Mouse (Mus musculus) liver, embryonic 14.5 days (tissue): ENCODE results near the gene Cdhr2. TPM values are rescaled to one million over a fixed set of nuclear protein-coding genes. Genes with fewer than 3 reads are reported as not detected.

ENCODE experiments used
- ATAC-seq: fragments of 200-750 bp; cut with Nextera tagmentation; 2 replicates; pipeline ENCODE4 v1.8.0; 2017; ENCODE audit warnings: moderate number of reproducible peaks, mild to moderate bottlenecking, moderate library complexity; ENCODE audit not compliant: insufficient read depth
- DNase-seq, 3 experiments: peaks; one replicate each; pipeline ENCODE4 v3.0.0-alpha.2; 2012 to 2013; ENCODE audit warnings: low read depth in 3 of 3, low spot score in 3 of 3
- H3K27ac ChIP-seq: fragments of 300-500 bp; sonication (generic); 2 replicates; pipeline ENCODE4 v1.5.1; 2014; ENCODE audit warnings: moderate library complexity, mild to moderate bottlenecking, control low read depth, inconsistent platforms
- H3K27me3 ChIP-seq: fragments of 300-500 bp; sonication (generic); 2 replicates; pipeline ENCODE4 v1.6.1; 2014; ENCODE audit warnings: mild to moderate bottlenecking, low read length, moderate library complexity; ENCODE audit not compliant: control insufficient read depth, insufficient read depth
- H3K36me3 ChIP-seq: fragments of 300-500 bp; sonication (generic); replicated peaks from 2 replicates; pipeline ENCODE4 v1.6.1; 2014; ENCODE audit warnings: low read depth; ENCODE audit not compliant: control insufficient read depth, insufficient read depth
- H3K4me1 ChIP-seq, 2 experiments: fragments of 200-500 bp in 1 of 2; fragments of 300-500 bp in 1 of 2; sonication (generic) in 1 of 2; replicated peaks; 2 replicates each; pipeline ENCODE4 v1.6.1; 2012 to 2014; ENCODE audit warnings: antibody characterized with exemption in 1 of 2, inconsistent platforms in 1 of 2, low read length in 1 of 2; ENCODE audit not compliant: control insufficient read depth in 2 of 2, insufficient read depth in 2 of 2
- H3K4me2 ChIP-seq: fragments of 300-500 bp; sonication (generic); 2 replicates; pipeline ENCODE4 v1.6.1; 2014; ENCODE audit warnings: low read depth, mild to moderate bottlenecking, control low read depth, moderate library complexity
- H3K4me3 ChIP-seq, 2 experiments: fragments of 200-500 bp in 1 of 2; fragments of 300-500 bp in 1 of 2; sonication (generic) in 1 of 2; 2 replicates each; pipeline ENCODE4 v1.5.1; 2012 to 2014; ENCODE audit warnings: low read depth in 2 of 2, low read length in 2 of 2, mild to moderate bottlenecking in 2 of 2, control low read depth in 1 of 2, inconsistent platforms in 1 of 2, moderate library complexity in 1 of 2; ENCODE audit not compliant: insufficient read depth in 1 of 2
- H3K9ac ChIP-seq: fragments of 300-500 bp; sonication (generic); replicated peaks from 2 replicates; pipeline ENCODE4 v1.6.1; 2014; ENCODE audit warnings: mild to moderate bottlenecking, control low read depth, moderate library complexity
- H3K9me3 ChIP-seq: fragments of 300-500 bp; sonication (generic); 2 replicates; pipeline ENCODE4 v1.6.1; 2016; ENCODE audit warnings: low read length, mixed read lengths; ENCODE audit not compliant: control insufficient read depth
- CTCF ChIP-seq: IDR thresholded peaks from 2 replicates; pipeline ENCODE4 v1.5.1; 2016; ENCODE audit warnings: antibody characterized with exemption, low read depth, control low read depth
- EP300 ChIP-seq: IDR thresholded peaks from 2 replicates; pipeline ENCODE4 v1.6.1; 2016; ENCODE audit warnings: antibody characterized with exemption, low read depth
- WGBS: fragments of 180-500 bp; shearing (Covaris S2); extraction: QIAGEN DNeasy Blood & Tissue Kit; methylation state at CpG from one replicate; pipeline ENCODE4 v1.1.7; 2014; ENCODE audit not compliant: insufficient replicate concordance; 5-methylcytosine and 5-hydroxymethylcytosine counted together
- polyA plus RNA-seq, 2 experiments: library from polyadenylated mRNA; depleted of rRNA in 1 of 2; stranded (reverse) in 1 of 2; unstranded in 1 of 2; fragments of >200 nt; fragmentation: Nextera tagmentation in 1 of 2; extraction: Ambion mirVana in 1 of 2; gene quantifications; 2 replicates each; pipeline versions ENCODE4 v1.2.1 to v1.2.3; 2012 to 2014

Gene Cdhr2
- polyA plus RNA-seq (2012; rRNA removed) (6.6 and 7.6 TPM in 2 replicates), polyA plus RNA-seq (2014; fragmentation: Nextera tagmentation; extraction: Ambion mirVana) (8.6 and 8.9 TPM in 2 replicates)

DNA sequence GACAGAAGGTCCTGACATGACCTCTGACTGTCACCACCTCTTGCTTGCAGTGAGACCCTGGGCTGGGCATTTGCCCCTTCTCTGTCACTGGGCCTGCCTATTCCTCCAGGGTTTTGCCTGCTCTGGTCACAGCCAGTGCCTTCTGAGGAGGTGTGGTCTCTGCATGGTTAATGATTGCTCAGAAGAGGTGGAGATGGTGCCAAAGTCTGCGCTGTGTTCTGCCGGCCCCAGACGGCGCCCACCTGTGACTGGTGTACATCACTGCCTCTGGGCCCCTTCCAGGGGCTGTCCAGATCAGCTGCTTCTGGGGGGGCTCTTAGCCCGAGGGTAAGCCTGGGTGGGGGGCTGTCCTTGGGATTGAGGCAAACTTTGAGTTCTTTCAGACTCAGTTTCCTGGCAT is at the start of gene Cdhr2:
Gene Cdhr2, plus strand, starts transcription at position 219 of the 400 bp plus-strand sequence.
- H3K36me3 ChIP-seq = no peaks in the 10 kb centered on the region
- no peak within 1 kb of the TSS for H3K27ac ChIP-seq
- ATAC-seq = peak; percentile 58
- no peaks in the 10 kb centered on the region for H3K27me3 ChIP-seq
- H3K4me1 ChIP-seq = no peaks in the 10 kb centered on the region; a peak in 1 of 4 replicates
- WGBS = 57% methylated on average over 5 of the region's 5 CpGs
- H3K4me2 ChIP-seq = peak within 1 kb of the TSS; percentile 19
- H3K4me3 ChIP-seq = peak within 1 kb of the TSS; percentile 25 to 30
- no peak within 1 kb of the TSS for H3K9ac ChIP-seq
- TF ChIP-seq EP300 = no peak
- TF ChIP-seq CTCF = no peak
- H3K9me3 ChIP-seq = no peaks in the 10 kb centered on the region
- DNase-seq = no peak

- no peak overlapping the region for H3K9ac ChIP-seq
- no peaks in the 10 kb centered on the region for H3K9me3 ChIP-seq
- no peak overlapping the region for H3K4me3 ChIP-seq
- TF ChIP-seq EP300 (no peak), CTCF (no peak)
- no peaks in the 10 kb centered on the region for H3K27me3 ChIP-seq
- WGBS = 78% methylated on average over 5 of the region's 5 CpGs
- H3K36me3 ChIP-seq = peaks cover 35% of the 10 kb centered on the region
- H3K27ac ChIP-seq = no peak overlapping the region
- ATAC-seq = no peak
- H3K4me1 ChIP-seq = no peaks in the 10 kb centered on the region
- H3K4me2 ChIP-seq = no peak overlapping the region
- DNase-seq = no peak
Observed at GRCm38 (mm10) chr13:54660877-54661276, 40.4 kb upstream of the Cdhr2 start.

GRCm38 (mm10) chr13:54661358-54661757 is 39.9 kb upstream of the Cdhr2 start:
- no peak overlapping the region for H3K4me3 ChIP-seq
- no peaks in the 10 kb centered on the region for H3K9me3 ChIP-seq
- no peak overlapping the region for H3K27ac ChIP-seq
- ATAC-seq = no peak
- no peaks in the 10 kb centered on the region for H3K4me1 ChIP-seq
- peaks cover 30% of the 10 kb centered on the region for H3K36me3 ChIP-seq
- H3K4me2 ChIP-seq = no peak overlapping the region
- 90% methylated on average over 12 of the region's 12 CpGs for WGBS
- H3K9ac ChIP-seq = no peak overlapping the region
- DNase-seq = no peak
- no peaks in the 10 kb centered on the region for H3K27me3 ChIP-seq
- TF ChIP-seq CTCF = no peak
- no peak for TF ChIP-seq EP300

- Histone ChIP-seq H3K27me3 (no peaks in the 10 kb centered on the region), H3K4me1 (no peaks in the 10 kb centered on the region), H3K4me2 (no peak overlapping the region), H3K9ac (no peak overlapping the region), H3K4me3 (no peak overlapping the region), H3K9me3 (no peaks in the 10 kb centered on the region), H3K36me3 (peaks cover 13% of the 10 kb centered on the region), H3K27ac (no peak overlapping the region)
- ATAC-seq (no peak), DNase-seq (no peak)
- TF ChIP-seq EP300 (no peak), CTCF (no peak)
- WGBS = 73% methylated on average over 4 of the region's 4 CpGs
Observed at GRCm38 (mm10) chr13:54663999-54664398, 37.3 kb upstream of the Cdhr2 start.

- no peaks in the 10 kb centered on the region for H3K9me3 ChIP-seq
- ATAC-seq (no peak), DNase-seq (no peak)
- TF ChIP-seq EP300 (no peak), CTCF (no peak)
- peaks cover 13% of the 10 kb centered on the region for H3K36me3 ChIP-seq
- H3K4me1 ChIP-seq = no peaks in the 10 kb centered on the region
- WGBS = 76% methylated on average over 1 of the region's 1 CpGs
- H3K27ac ChIP-seq = no peak overlapping the region
- no peak overlapping the region for H3K9ac ChIP-seq
- no peak overlapping the region for H3K4me2 ChIP-seq
- H3K27me3 ChIP-seq = no peaks in the 10 kb centered on the region
- no peak overlapping the region for H3K4me3 ChIP-seq
Observed at GRCm38 (mm10) chr13:54664509-54664908, 36.8 kb upstream of the Cdhr2 start.
